Mouse (Mus musculus): ENCODE measurements around the gene Gm5416. TPM values are rescaled to one million over a fixed set of nuclear protein-coding genes. Genes with fewer than 3 reads are reported as not detected.
"Not testable (repeated sequence)": the region's sequence is repeated elsewhere in the genome, so short reads cannot be mapped to it uniquely, and the experiment has no call there.

Gm5416 gene
- not detected for total RNA-seq (2021)
- long read RNA-seq, experiment 1: 0 reads
- long read RNA-seq, experiment 2: 0 reads

DNA sequence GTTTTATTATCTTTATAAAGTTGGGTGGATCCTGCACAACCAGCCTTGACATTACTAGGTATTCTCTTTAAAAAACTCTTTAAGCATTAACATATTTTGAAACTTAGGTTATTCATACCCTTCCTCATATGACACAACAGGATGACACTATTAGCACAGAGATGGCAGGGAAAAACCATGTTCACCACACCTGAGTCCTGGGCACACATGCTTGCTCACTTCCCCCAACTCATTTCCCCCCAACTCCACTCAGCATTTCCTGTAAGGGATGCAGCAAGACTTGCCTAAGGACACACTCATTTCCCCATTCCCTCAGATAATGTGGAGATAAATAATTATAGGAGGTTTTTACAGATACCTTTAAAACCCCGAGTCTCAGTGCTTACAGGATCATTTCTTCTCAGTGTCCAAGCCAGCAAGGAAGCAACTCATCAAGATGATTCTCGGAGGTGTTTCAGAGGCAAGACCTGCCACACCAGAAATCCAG is at the start of gene Gm5416:
Gene Gm5416 (plus strand): TSS at position 437 of the 487 bp plus-strand sequence.
- no peak for DNase-seq

DNA sequence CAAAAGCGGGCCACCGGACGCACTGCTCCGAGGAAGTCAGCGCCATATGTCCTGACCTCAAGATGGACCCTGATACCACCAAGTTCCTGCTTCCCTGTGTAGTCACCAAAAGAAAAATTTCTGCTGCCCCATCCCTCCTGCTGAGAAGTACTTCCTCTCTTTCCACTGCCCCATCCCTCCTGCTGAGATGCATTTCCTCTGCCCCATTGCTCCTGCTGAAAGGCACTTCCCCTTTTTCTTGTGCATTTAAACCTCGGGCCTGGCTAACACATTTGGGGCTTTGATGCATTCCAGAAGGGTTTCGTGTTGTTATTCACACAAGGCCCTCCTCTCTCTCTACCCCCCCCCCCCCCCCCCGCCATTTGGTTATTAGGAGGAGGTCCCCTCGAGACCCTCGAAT is 42.4 kb upstream of the Gm5416 start:
- DNase-seq: not testable (repeated sequence)

DNA sequence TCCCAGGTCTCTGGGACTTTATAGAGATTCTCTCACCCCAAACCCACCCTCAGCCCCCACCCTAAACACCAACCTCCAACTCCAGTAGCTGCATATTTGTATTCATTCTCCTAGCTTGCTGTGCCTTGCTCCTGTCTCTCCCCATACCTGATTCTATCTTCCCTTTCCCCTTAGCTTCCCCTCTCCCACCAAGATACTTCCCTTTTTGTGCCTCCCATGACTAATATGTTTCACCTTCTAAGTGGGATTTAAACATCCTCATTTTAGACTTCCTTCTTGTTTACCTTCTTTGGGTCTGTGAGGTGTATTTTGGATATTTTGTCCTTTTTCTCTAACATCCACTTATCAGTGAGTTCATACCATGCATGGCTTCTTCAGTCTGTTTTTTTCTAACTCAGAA is 34.1 kb upstream of the Gm5416 start:
- DNase-seq: no peak

DNA sequence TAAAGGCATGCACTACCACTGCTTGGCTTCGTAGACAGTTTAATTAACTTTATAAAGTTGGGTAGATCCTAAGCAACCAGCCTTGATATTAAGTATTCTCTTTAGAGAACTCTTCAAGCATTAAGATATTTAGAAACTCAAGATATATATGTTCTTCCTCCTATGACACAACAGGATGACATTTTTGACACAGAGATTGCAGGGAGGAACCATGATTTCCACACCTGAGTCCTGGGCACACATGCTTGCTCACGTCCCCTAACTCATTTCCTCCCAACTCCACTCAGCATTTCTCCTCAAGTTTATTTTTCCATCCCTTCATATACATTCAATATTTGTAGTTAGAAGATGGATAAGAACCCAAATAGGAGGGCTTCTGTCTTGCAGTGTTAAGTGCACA is 30.3 kb upstream of the Gm5416 start:
- DNase-seq: no peak

DNA sequence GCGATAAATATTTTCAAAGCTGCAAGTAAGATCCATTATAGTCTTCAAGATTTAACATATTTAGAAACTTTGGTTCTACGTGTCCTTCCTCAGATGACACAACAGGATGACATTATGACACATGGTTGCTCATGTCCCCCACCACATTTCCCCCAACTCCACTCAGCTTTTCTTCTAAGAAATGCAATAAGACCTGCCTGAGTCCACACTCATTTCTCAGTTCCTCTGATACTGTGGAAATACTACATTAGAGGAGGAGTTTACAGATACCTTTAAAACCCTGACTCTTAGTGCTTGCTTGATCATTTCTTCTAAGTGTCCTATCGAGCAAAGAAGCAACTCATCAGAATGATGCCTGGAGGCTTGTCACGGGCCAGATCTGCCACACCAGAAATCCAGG is 26.3 kb upstream of the Gm5416 start, which contains the start of gene Gm5483:
Gene Gm5483 (plus strand): TSS at position 301 of the 400 bp plus-strand sequence.
- DNase-seq: not testable (repeated sequence)

DNA sequence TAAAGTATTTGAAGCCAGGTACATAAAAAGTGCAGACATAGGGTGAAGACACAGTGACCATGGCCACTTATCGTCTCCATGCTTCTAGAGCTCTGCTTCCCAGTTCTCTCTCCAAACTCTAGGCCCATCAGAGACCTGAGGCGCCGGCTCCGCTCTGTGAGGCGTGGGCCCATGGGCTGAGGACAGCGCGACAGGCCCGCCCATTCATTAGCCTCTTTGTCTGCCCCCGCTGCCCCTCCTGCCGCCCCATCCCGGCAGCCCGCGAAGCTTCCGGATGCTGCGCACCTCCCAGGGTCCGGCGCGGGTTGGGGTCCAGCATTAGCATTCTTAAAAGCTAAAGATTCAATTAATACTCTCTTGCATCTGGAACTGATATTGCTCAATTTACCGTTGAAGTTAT is 11.0 kb upstream of the Gm5416 start:
- DNase-seq: no peak

DNA sequence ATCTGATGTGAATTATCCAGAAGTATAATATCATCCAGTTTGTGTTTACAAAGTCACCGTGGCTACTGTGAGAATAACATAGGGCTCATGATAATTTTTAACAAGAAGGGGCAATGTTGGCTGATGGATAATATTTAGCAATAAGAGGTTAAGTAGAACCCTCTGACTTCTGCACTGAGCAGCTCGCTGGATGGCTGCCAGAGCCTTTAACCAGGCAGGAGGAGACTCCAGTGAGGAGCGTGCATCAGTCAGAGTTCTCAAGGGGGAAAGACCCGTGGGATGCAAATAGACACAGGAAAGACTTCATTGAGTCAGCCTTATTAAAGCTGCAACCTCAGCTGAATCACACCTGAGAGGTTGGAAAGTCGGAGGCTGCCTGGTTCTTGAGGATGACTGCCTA is 6.4 kb upstream of the Gm5416 start:
- no peak for DNase-seq

DNA sequence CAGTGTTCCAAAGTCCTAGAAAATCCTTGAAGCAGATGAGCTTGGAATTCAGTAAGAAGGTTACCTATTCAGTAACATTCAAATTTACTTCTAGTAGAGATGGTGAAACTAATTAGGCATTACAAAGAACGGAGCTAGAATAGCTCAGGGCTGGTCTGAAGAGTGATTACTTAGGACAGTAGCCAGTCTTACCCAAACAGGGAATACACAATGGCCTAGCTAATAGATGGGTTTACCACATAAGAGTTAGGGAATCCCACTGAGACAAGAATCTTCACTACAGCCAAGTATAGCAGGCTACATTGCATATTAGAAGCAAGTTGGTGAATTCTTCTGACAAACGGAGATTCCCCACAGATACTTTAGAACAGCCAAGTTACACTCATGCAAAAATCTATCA is 4.5 kb upstream of the Gm5416 start:
- DNase-seq: not testable (repeated sequence)

DNA sequence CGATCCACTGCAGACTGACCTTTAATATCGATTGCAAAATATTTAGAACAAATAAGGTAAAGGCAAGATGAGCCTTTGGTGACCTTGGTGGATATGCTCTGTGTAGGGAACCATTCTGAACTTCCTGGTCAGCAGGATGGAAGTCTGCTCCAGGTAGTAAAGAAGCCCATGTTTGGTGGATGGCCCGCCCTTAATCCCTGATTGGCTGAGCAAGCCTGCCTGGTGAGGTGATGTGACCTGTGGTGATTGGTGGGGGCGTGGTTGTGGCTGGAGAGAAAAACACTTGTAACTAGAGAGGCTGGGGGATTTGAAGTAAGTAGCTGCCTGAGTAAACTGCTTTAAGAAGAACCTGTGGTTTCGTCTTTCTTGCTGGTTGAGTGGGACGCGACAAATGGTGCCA is 11.0 kb downstream of the Gm5416 start, which contains the start of gene 2010005H15Rik:
Gene 2010005H15Rik (plus strand): TSS at position 301 of the 400 bp plus-strand sequence.
- DNase-seq: not testable (repeated sequence)

DNA sequence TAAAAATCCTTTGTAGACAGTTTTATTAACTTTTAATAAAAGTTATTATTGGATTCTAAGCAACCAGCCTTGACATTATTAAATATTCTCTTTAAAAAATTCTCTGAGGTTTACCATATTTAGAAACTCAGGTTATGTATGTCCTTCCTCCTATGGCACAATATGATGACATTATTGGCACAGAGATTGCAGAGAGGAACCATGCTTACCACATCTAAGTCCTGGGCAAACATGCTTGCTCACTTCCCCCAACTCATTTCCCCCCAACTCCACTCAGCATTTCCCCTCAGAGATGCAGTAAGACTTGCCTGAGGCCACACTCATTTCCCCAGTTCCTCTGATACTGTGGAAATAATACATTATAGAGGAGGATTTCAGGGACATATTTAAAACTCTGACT is 50.4 kb downstream of the Gm5416 start:
- DNase-seq: not testable (repeated sequence)

Other genes with a start within 250 kb of the Gm5416 start
- 100 to 1,000 TPM; 142 TPM for gene Kpna1, start 231.7 kb upstream of the Gm5416 start, total RNA-seq (2021)
- 1 to 10 TPM; 1.5 to 2.0 TPM for gene Wdr5b, start 169.2 kb upstream of the Gm5416 start, total RNA-seq (2021)
- gene Fam162a, start 138.8 kb upstream of the Gm5416 start, total RNA-seq (2021): 100 to 1,000 TPM; 115 to 131 TPM
- 10 to 100 TPM; 27.7 to 28.4 TPM for gene Ccdc58, start 138.7 kb upstream of the Gm5416 start, total RNA-seq (2021)
- gene Csta1, start 79.2 kb upstream of the Gm5416 start, total RNA-seq (2021): not detected
- gene Stfa2l1, start 53.6 kb upstream of the Gm5416 start, total RNA-seq (2021): not detected
- gene Gm5483, start 26.2 kb upstream of the Gm5416 start, total RNA-seq (2021): not detected
- not detected for gene 2010005H15Rik, start 11.1 kb downstream of the Gm5416 start, total RNA-seq (2021)
- gene Stfa1, start 66.5 kb downstream of the Gm5416 start, total RNA-seq (2021): not detected
- not detected for gene BC117090, start 123.9 kb downstream of the Gm5416 start, total RNA-seq (2021)
- gene BC100530, start 157.3 kb downstream of the Gm5416 start, total RNA-seq (2021): not detected
- not detected for gene Stfa2, start 198.1 kb downstream of the Gm5416 start, total RNA-seq (2021)
- not detected for gene Stfa3, start 245.0 kb downstream of the Gm5416 start, total RNA-seq (2021)

All from gastrocnemius, postnatal 25 days (tissue).